Mouse (Mus musculus): ENCODE results near the gene Zkscan1. TPM values are rescaled to one million over a fixed set of nuclear protein-coding genes. Genes with fewer than 3 reads are reported as not detected.
A peak's percentile ranks its signal among the peaks of the same experiment; 100 is the strongest.

Zkscan1 gene
- polyA plus RNA-seq, 1 experiment from 2014 or later, result 15.6 TPM

GRCm38 (mm10) chr5:138137257-138137656 lies 52.4 kb downstream of the Zkscan1 start:
- H3K4me1 ChIP-seq, result no peaks in the 10 kb centered on the region
- H3K4me3 ChIP-seq, result no peak overlapping the region
- H3K36me3 ChIP-seq, result peaks cover 34% of the 10 kb centered on the region
- H3K9me3 ChIP-seq, result no peaks in the 10 kb centered on the region
- no peak overlapping the region for H3K27ac ChIP-seq
- no peaks in the 10 kb centered on the region for H3K27me3 ChIP-seq (ENCODE audit: insufficient read depth, poor library complexity, severe bottlenecking)
- no peak for DNase-seq (ENCODE audit: low spot score)
- WGBS, result 65% methylated on average over 4 of the region's 4 CpGs

- no peaks in the 10 kb centered on the region for H3K4me1 ChIP-seq
- peaks cover 32% of the 10 kb centered on the region for H3K36me3 ChIP-seq
- no peak overlapping the region for H3K4me3 ChIP-seq
- 60% methylated on average over 8 of the region's 8 CpGs for WGBS
- no peaks in the 10 kb centered on the region for H3K27me3 ChIP-seq (ENCODE audit: insufficient read depth, poor library complexity, severe bottlenecking)
- no peak for DNase-seq (ENCODE audit: low spot score)
- no peaks in the 10 kb centered on the region for H3K9me3 ChIP-seq
- H3K27ac ChIP-seq, result no peak overlapping the region
Measured at GRCm38 (mm10) chr5:138137935-138138549, 53.2 kb downstream of the Zkscan1 start.

GRCm38 (mm10) chr5:138138585-138138984 lies 53.7 kb downstream of the Zkscan1 start:
- Histone ChIP-seq H3K27ac (no peak overlapping the region), H3K4me3 (no peak overlapping the region), H3K27me3 (ENCODE audit: insufficient read depth, poor library complexity, severe bottlenecking) (no peaks in the 10 kb centered on the region), H3K36me3 (peaks cover 32% of the 10 kb centered on the region), H3K4me1 (no peaks in the 10 kb centered on the region), H3K9me3 (no peaks in the 10 kb centered on the region)
- 81% methylated on average over 4 of the region's 4 CpGs for WGBS
- no peak for DNase-seq (ENCODE audit: low spot score)

GRCm38 (mm10) chr5:138154390-138154789 lies 69.5 kb downstream of the Zkscan1 start:
- peak overlapping the region; percentile 96; the same call in 1 of the 2 replicates for H3K27ac ChIP-seq
- no peaks in the 10 kb centered on the region for H3K9me3 ChIP-seq
- no peaks in the 10 kb centered on the region for H3K27me3 ChIP-seq (ENCODE audit: insufficient read depth, poor library complexity, severe bottlenecking)
- 76% methylated on average over 3 of the region's 3 CpGs for WGBS
- peak overlapping the region; percentile 83 for H3K4me3 ChIP-seq
- H3K36me3 ChIP-seq, result peaks cover 30% of the 10 kb centered on the region
- no peaks in the 10 kb centered on the region for H3K4me1 ChIP-seq
- no peak for DNase-seq (ENCODE audit: low spot score)

GRCm38 (mm10) chr5:138155443-138155976 lies 70.6 kb downstream of the Zkscan1 start, which contains the start of gene Zfp113:
Gene Zfp113, minus strand, starts transcription at chr5:138155744.
- peak within 1 kb of the TSS; percentile 83 for H3K4me3 ChIP-seq
- peak; percentile 96 for DNase-seq (ENCODE audit: low spot score)
- no peaks in the 10 kb centered on the region for H3K9me3 ChIP-seq
- H3K4me1 ChIP-seq, result no peaks in the 10 kb centered on the region
- H3K27ac ChIP-seq, result peak within 1 kb of the TSS; percentile 96
- no peaks in the 10 kb centered on the region for H3K27me3 ChIP-seq (ENCODE audit: insufficient read depth, poor library complexity, severe bottlenecking)
- peaks cover 25% of the 10 kb centered on the region for H3K36me3 ChIP-seq
- under 1% methylated on average over 31 of the region's 31 CpGs for WGBS

Other genes with a start within 250 kb of the Zkscan1 start
- gene Pilra, start 248.8 kb upstream of the Zkscan1 start, polyA plus RNA-seq (2016; fragmentation: Nextera tagmentation; extraction: Ambion mirVana), result 1.3 and 2.0 TPM in 2 replicates
- 0.26 and 0.28 TPM in 2 replicates for gene Pilrb1, start 227.0 kb upstream of the Zkscan1 start, polyA plus RNA-seq (2016; fragmentation: Nextera tagmentation; extraction: Ambion mirVana)
- 0.64 and 1.0 TPM in 2 replicates for gene Pilrb2, start 213.3 kb upstream of the Zkscan1 start, polyA plus RNA-seq (2016; fragmentation: Nextera tagmentation; extraction: Ambion mirVana)
- 0.14 TPM in 1 of 2 replicates, not detected in the other for gene Cyp3a13, start 163.5 kb upstream of the Zkscan1 start, polyA plus RNA-seq (2016; fragmentation: Nextera tagmentation; extraction: Ambion mirVana)
- not detected in 2 replicates for gene Gjc3, start 122.0 kb upstream of the Zkscan1 start, polyA plus RNA-seq (2016; fragmentation: Nextera tagmentation; extraction: Ambion mirVana)
- not detected in 2 replicates for gene Azgp1, start 103.6 kb upstream of the Zkscan1 start, polyA plus RNA-seq (2016; fragmentation: Nextera tagmentation; extraction: Ambion mirVana)
- gene Smok3a, start 63.8 kb upstream of the Zkscan1 start, polyA plus RNA-seq (2016; fragmentation: Nextera tagmentation; extraction: Ambion mirVana), result not detected in 2 replicates
- not detected in 2 replicates for gene Smok3b, start 63.7 kb upstream of the Zkscan1 start, polyA plus RNA-seq (2016; fragmentation: Nextera tagmentation; extraction: Ambion mirVana)
- gene Smok3c, start 31.9 kb upstream of the Zkscan1 start, polyA plus RNA-seq (2016; fragmentation: Nextera tagmentation; extraction: Ambion mirVana), result not detected in 2 replicates
- 50.0 and 65.1 TPM in 2 replicates for gene Zscan21, start 31.8 kb downstream of the Zkscan1 start, polyA plus RNA-seq (2016; fragmentation: Nextera tagmentation; extraction: Ambion mirVana)
- 10.3 and 18.8 TPM in 2 replicates for gene Zfp113, start 70.7 kb downstream of the Zkscan1 start, polyA plus RNA-seq (2016; fragmentation: Nextera tagmentation; extraction: Ambion mirVana)
- 366 and 394 TPM in 2 replicates for gene Cops6, start 76.0 kb downstream of the Zkscan1 start, polyA plus RNA-seq (2016; fragmentation: Nextera tagmentation; extraction: Ambion mirVana)
- gene Ap4m1, start 86.9 kb downstream of the Zkscan1 start, polyA plus RNA-seq (2016; fragmentation: Nextera tagmentation; extraction: Ambion mirVana), result 13.4 and 15.0 TPM in 2 replicates
- 189 and 225 TPM in 2 replicates for gene Mcm7, start 87.3 kb downstream of the Zkscan1 start, polyA plus RNA-seq (2016; fragmentation: Nextera tagmentation; extraction: Ambion mirVana)
- 89.3 and 113 TPM in 2 replicates for gene Taf6, start 102.4 kb downstream of the Zkscan1 start, polyA plus RNA-seq (2016; fragmentation: Nextera tagmentation; extraction: Ambion mirVana)
- gene Cnpy4, start 102.4 kb downstream of the Zkscan1 start, polyA plus RNA-seq (2016; fragmentation: Nextera tagmentation; extraction: Ambion mirVana), result 31.6 and 46.9 TPM in 2 replicates
- gene Mblac1, start 109.2 kb downstream of the Zkscan1 start, polyA plus RNA-seq (2016; fragmentation: Nextera tagmentation; extraction: Ambion mirVana), result 5.6 and 6.6 TPM in 2 replicates
- not detected in 2 replicates for gene Nxpe5, start 140.8 kb downstream of the Zkscan1 start, polyA plus RNA-seq (2016; fragmentation: Nextera tagmentation; extraction: Ambion mirVana)
- 69.9 and 77.7 TPM in 2 replicates for gene Lamtor4, start 170.4 kb downstream of the Zkscan1 start, polyA plus RNA-seq (2016; fragmentation: Nextera tagmentation; extraction: Ambion mirVana)
- gene BC037034, start 178.9 kb downstream of the Zkscan1 start, polyA plus RNA-seq (2016; fragmentation: Nextera tagmentation; extraction: Ambion mirVana), result 4.8 and 8.7 TPM in 2 replicates
- 1.4 and 1.6 TPM in 2 replicates for gene Gal3st4, start 187.8 kb downstream of the Zkscan1 start, polyA plus RNA-seq (2016; fragmentation: Nextera tagmentation; extraction: Ambion mirVana)
- 0.07 and 0.16 TPM in 2 replicates for gene Gm43720, start 194.9 kb downstream of the Zkscan1 start, polyA plus RNA-seq (2016; fragmentation: Nextera tagmentation; extraction: Ambion mirVana)
- 11.1 and 18.0 TPM in 2 replicates for gene Gpc2, start 194.9 kb downstream of the Zkscan1 start, polyA plus RNA-seq (2016; fragmentation: Nextera tagmentation; extraction: Ambion mirVana)
- 4.1 and 4.2 TPM in 2 replicates for gene Stag3, start 195.2 kb downstream of the Zkscan1 start, polyA plus RNA-seq (2016; fragmentation: Nextera tagmentation; extraction: Ambion mirVana)